Mouse (Mus musculus) 416B (cell line): Measurements from ENCODE around the gene Ptgr1.

ENCODE experiments used
- DNase-seq: peaks from one replicate; pipeline ENCODE4 v3.0.0; 2011; ENCODE audit warnings: low read depth

Ptgr1 gene

GRCm38 (mm10) chr4:58926120-58926519 lies 60.8 kb downstream of the Ptgr1 start:
- no peak for DNase-seq

GRCm38 (mm10) chr4:58925664-58926063 lies 61.3 kb downstream of the Ptgr1 start:
- DNase-seq, result peak; percentile 28

GRCm38 (mm10) chr4:58923933-58924332 lies 63.0 kb downstream of the Ptgr1 start:
- no peak for DNase-seq
